Mouse (Mus musculus): ENCODE measurements at regions not wholly inside any gene's neighbourhood (a gene's known extent, or its start where the extent isn't known, plus 50 kb on each side); places are given as distances from the start of the nearest gene placed in this dataset.
A peak's percentile ranks its signal among the peaks of the same experiment; 100 is the strongest.

DNA sequence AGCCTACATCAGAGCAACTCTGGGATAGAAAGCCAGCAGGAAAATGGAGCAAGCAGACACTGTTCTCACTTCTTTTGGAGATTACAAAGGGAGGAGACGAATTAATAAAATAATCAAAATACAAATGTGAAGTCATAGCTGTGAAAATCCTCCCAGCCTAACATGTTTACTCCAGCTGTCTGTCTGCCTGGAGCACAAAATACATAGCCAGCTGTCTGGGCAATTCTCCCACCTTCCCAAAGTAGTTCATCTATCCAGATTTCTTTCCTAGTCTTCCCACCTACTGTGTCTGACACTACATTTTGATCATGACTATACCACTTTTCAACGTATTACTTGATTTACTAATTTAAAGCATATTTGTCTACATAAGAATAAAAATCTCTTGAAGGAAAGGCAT, 68.7 kb upstream of the Grin3a start:
- no peak for TF ChIP-seq CTCF (IDR thresholded peaks at IDR 0.05)
- H3K27me3 ChIP-seq (ENCODE audit: insufficient read depth, low read length) = no peaks in the 10 kb centered on the region
- H3K4me1 ChIP-seq (ENCODE audit: insufficient read depth, low read length) = no peaks in the 10 kb centered on the region
- ATAC-seq (ENCODE audit: low FRiP score) (no peak), DNase-seq (ENCODE audit: low spot score) (no peak)
- WGBS = 78% methylated on average over 2 of the region's 2 CpGs
- H3K4me2 ChIP-seq (ENCODE audit: low read depth, low read length, poor library complexity, severe bottlenecking) = no peak overlapping the region
- no peaks in the 10 kb centered on the region for H3K9me3 ChIP-seq (ENCODE audit: low read length)
- H3K36me3 ChIP-seq (ENCODE audit: insufficient read depth, low read length) = no peaks in the 10 kb centered on the region
- no peak overlapping the region for H3K4me3 ChIP-seq (ENCODE audit: low read depth, low read length)
- H3K27ac ChIP-seq (ENCODE audit: low read depth, low read length) = peak overlapping the region; percentile 26; the same call in 1 of the 2 replicates
- H3K9ac ChIP-seq (replicated peaks; ENCODE audit: low read length, poor library complexity, severe bottlenecking) = no peak overlapping the region

- Histone ChIP-seq H3K27me3 (ENCODE audit: insufficient read depth, low read length) (no peaks in the 10 kb centered on the region), H3K27ac (ENCODE audit: low read depth, low read length) (0 out of 2 replicates have a peak overlapping the region, but pooled peaks have one; percentile 26), H3K36me3 (ENCODE audit: insufficient read depth, low read length) (no peaks in the 10 kb centered on the region), H3K4me3 (ENCODE audit: low read depth, low read length) (no peak overlapping the region), H3K9me3 (ENCODE audit: low read length) (no peaks in the 10 kb centered on the region), H3K4me1 (ENCODE audit: insufficient read depth, low read length) (no peaks in the 10 kb centered on the region), H3K9ac (replicated peaks; ENCODE audit: low read length, poor library complexity, severe bottlenecking) (no peak overlapping the region), H3K4me2 (ENCODE audit: low read depth, low read length, poor library complexity, severe bottlenecking) (no peak overlapping the region)
- DNase-seq (ENCODE audit: low spot score) (peak; percentile 87), ATAC-seq (ENCODE audit: low FRiP score) (peak; percentile 62; the same call in 1 of the 2 replicates)
- TF ChIP-seq CTCF (IDR thresholded peaks at IDR 0.05) = no peak
- 43% methylated on average over 2 of the region's 2 CpGs for WGBS
Observed at GRCm38 (mm10) chr4:49913636-49914035, 68.1 kb upstream of the Grin3a start.
